Mouse (Mus musculus) fibroblast of lung, adult 2 months (primary cell): ENCODE results near the gene Procr.

Experiments
- DNase-seq: peaks from one replicate; pipeline ENCODE4 v3.0.0-alpha.2; 2011; ENCODE audit warnings: low read depth

The Procr gene

DNA sequence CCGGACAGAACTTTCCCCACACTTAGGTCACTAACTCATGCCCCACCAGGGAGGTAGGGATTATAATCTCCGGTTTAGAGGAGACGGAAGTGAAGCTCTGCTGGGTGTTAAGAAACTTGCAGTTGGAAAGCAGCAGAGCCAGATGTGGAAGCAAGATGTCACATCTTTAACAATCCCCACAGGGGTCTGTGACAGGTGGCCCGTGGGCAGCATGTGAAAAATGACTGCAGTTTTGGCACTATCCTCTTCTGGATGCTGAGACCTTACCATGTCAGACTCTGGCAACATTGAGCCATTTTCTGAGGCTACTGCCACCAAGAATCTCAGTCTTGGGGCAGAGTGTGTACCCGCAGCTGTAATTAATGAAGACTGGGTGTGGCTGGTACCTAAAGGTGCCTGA lies 53.1 kb downstream of the Procr start:
- DNase-seq: no peak
